Mouse (Mus musculus): ENCODE data around the gene Hmgxb4.

The Hmgxb4 gene

GRCm38 (mm10) chr8:75071627-75072346 lies 78.6 kb downstream of the Hmgxb4 start:
- DNase-seq (ENCODE audit: low spot score): peak; percentile 51

GRCm38 (mm10) chr8:75074876-75075275 lies 81.7 kb downstream of the Hmgxb4 start:
- DNase-seq (ENCODE audit: low spot score): no peak

- no peak for DNase-seq (ENCODE audit: low spot score)
These were observed 85.1 kb downstream of the Hmgxb4 start for GRCm38 (mm10) chr8:75078215-75078614.

GRCm38 (mm10) chr8:75078851-75079250 lies 85.7 kb downstream of the Hmgxb4 start:
- no peak for DNase-seq (ENCODE audit: low spot score)
